Mouse (Mus musculus): ENCODE data around the gene Ccdc183. TPM values are rescaled to one million over a fixed set of nuclear protein-coding genes. Genes with fewer than 3 reads are reported as not detected.

The Ccdc183 gene
- polyA plus RNA-seq, 1 experiment from 2014 or later: 0.23 TPM

- Histone ChIP-seq H3K9me3 (ENCODE audit: control insufficient read depth, low read length) (no peaks in the 10 kb centered on the region), H3K27ac (ENCODE audit: low read depth, low read length) (no peak overlapping the region), H3K4me1 (ENCODE audit: control insufficient read depth, insufficient read depth, low read length) (no peaks in the 10 kb centered on the region), H3K4me3 (ENCODE audit: low read length) (no peak overlapping the region), H3K9ac (ENCODE audit: low read depth, low read length) (no peak overlapping the region), H3K27me3 (ENCODE audit: control insufficient read depth, insufficient read depth, low read length) (no peaks in the 10 kb centered on the region), H3K36me3 (ENCODE audit: control insufficient read depth, insufficient read depth, low read length) (peaks cover 94% of the 10 kb centered on the region), H3K4me2 (replicated peaks; ENCODE audit: low read depth, low read length) (no peak overlapping the region)
- 92% methylated on average over 5 of the region's 5 CpGs for WGBS
- no peak for ATAC-seq (ENCODE audit: low FRiP score, low TSS enrichment)
These were observed 20.5 kb downstream of the Ccdc183 start for GRCm38 (mm10) chr2:25596765-25597510.

GRCm38 (mm10) chr2:25591863-25592262 lies 25.6 kb downstream of the Ccdc183 start:
- Histone ChIP-seq H3K4me2 (replicated peaks; ENCODE audit: low read depth, low read length) (no peak overlapping the region), H3K27ac (ENCODE audit: low read depth, low read length) (no peak overlapping the region), H3K4me1 (ENCODE audit: control insufficient read depth, insufficient read depth, low read length) (no peaks in the 10 kb centered on the region), H3K27me3 (ENCODE audit: control insufficient read depth, insufficient read depth, low read length) (no peaks in the 10 kb centered on the region), H3K9ac (ENCODE audit: low read depth, low read length) (no peak overlapping the region), H3K36me3 (ENCODE audit: control insufficient read depth, insufficient read depth, low read length) (peaks cover 85% of the 10 kb centered on the region), H3K9me3 (ENCODE audit: control insufficient read depth, low read length) (no peaks in the 10 kb centered on the region), H3K4me3 (ENCODE audit: low read length) (no peak overlapping the region)
- 89% methylated on average over 2 of the region's 2 CpGs for WGBS
- ATAC-seq (ENCODE audit: low FRiP score, low TSS enrichment): no peak

GRCm38 (mm10) chr2:25588227-25588907 lies 29.1 kb downstream of the Ccdc183 start:
- no peak overlapping the region for H3K27ac ChIP-seq (ENCODE audit: low read depth, low read length)
- WGBS: 94% methylated on average over 8 of the region's 8 CpGs
- H3K9ac ChIP-seq (ENCODE audit: low read depth, low read length): no peak overlapping the region
- no peaks in the 10 kb centered on the region for H3K27me3 ChIP-seq (ENCODE audit: control insufficient read depth, insufficient read depth, low read length)
- H3K4me3 ChIP-seq (ENCODE audit: low read length): no peak overlapping the region
- H3K4me2 ChIP-seq (replicated peaks; ENCODE audit: low read depth, low read length): no peak overlapping the region
- no peaks in the 10 kb centered on the region for H3K4me1 ChIP-seq (ENCODE audit: control insufficient read depth, insufficient read depth, low read length)
- H3K36me3 ChIP-seq (ENCODE audit: control insufficient read depth, insufficient read depth, low read length): peaks cover 90% of the 10 kb centered on the region
- no peak for ATAC-seq (ENCODE audit: low FRiP score, low TSS enrichment)
- H3K9me3 ChIP-seq (ENCODE audit: control insufficient read depth, low read length): no peaks in the 10 kb centered on the region

- no peak for ATAC-seq (ENCODE audit: low FRiP score, low TSS enrichment)
- Histone ChIP-seq H3K9me3 (ENCODE audit: control insufficient read depth, low read length) (no peaks in the 10 kb centered on the region), H3K27ac (ENCODE audit: low read depth, low read length) (no peak overlapping the region), H3K4me3 (ENCODE audit: low read length) (no peak overlapping the region), H3K36me3 (ENCODE audit: control insufficient read depth, insufficient read depth, low read length) (peaks cover 84% of the 10 kb centered on the region), H3K4me1 (ENCODE audit: control insufficient read depth, insufficient read depth, low read length) (peaks cover 6% of the 10 kb centered on the region), H3K4me2 (replicated peaks; ENCODE audit: low read depth, low read length) (no peak overlapping the region), H3K9ac (ENCODE audit: low read depth, low read length) (no peak overlapping the region), H3K27me3 (ENCODE audit: control insufficient read depth, insufficient read depth, low read length) (no peaks in the 10 kb centered on the region)
- WGBS: 88% methylated on average over 8 of the region's 8 CpGs
These were observed 30.2 kb downstream of the Ccdc183 start for GRCm38 (mm10) chr2:25587290-25587689.

GRCm38 (mm10) chr2:25585601-25586000 lies 31.9 kb downstream of the Ccdc183 start:
- Histone ChIP-seq H3K9ac (ENCODE audit: low read depth, low read length) (no peak overlapping the region), H3K4me2 (replicated peaks; ENCODE audit: low read depth, low read length) (no peak overlapping the region), H3K9me3 (ENCODE audit: control insufficient read depth, low read length) (no peaks in the 10 kb centered on the region), H3K27ac (ENCODE audit: low read depth, low read length) (no peak overlapping the region), H3K36me3 (ENCODE audit: control insufficient read depth, insufficient read depth, low read length) (peaks cover 68% of the 10 kb centered on the region), H3K4me1 (ENCODE audit: control insufficient read depth, insufficient read depth, low read length) (peaks cover 13% of the 10 kb centered on the region), H3K4me3 (ENCODE audit: low read length) (no peak overlapping the region), H3K27me3 (ENCODE audit: control insufficient read depth, insufficient read depth, low read length) (peaks cover 6% of the 10 kb centered on the region)
- no peak for ATAC-seq (ENCODE audit: low FRiP score, low TSS enrichment)
- 94% methylated on average over 3 of the region's 3 CpGs for WGBS

- H3K9ac ChIP-seq (ENCODE audit: low read depth, low read length): no peak overlapping the region
- H3K27ac ChIP-seq (ENCODE audit: low read depth, low read length): no peak overlapping the region
- H3K4me2 ChIP-seq (replicated peaks; ENCODE audit: low read depth, low read length): no peak overlapping the region
- H3K27me3 ChIP-seq (ENCODE audit: control insufficient read depth, insufficient read depth, low read length): peaks cover 14% of the 10 kb centered on the region
- no peaks in the 10 kb centered on the region for H3K9me3 ChIP-seq (ENCODE audit: control insufficient read depth, low read length)
- 91% methylated on average over 4 of the region's 4 CpGs for WGBS
- no peak for ATAC-seq (ENCODE audit: low FRiP score, low TSS enrichment)
- peaks cover 64% of the 10 kb centered on the region for H3K36me3 ChIP-seq (ENCODE audit: control insufficient read depth, insufficient read depth, low read length)
- H3K4me3 ChIP-seq (ENCODE audit: low read length): no peak overlapping the region
- H3K4me1 ChIP-seq (ENCODE audit: control insufficient read depth, insufficient read depth, low read length): peaks cover 15% of the 10 kb centered on the region
These were observed 32.6 kb downstream of the Ccdc183 start for GRCm38 (mm10) chr2:25584856-25585255.

- peaks cover 21% of the 10 kb centered on the region for H3K27me3 ChIP-seq (ENCODE audit: control insufficient read depth, insufficient read depth, low read length)
- H3K36me3 ChIP-seq (ENCODE audit: control insufficient read depth, insufficient read depth, low read length): peaks cover 57% of the 10 kb centered on the region
- ATAC-seq (ENCODE audit: low FRiP score, low TSS enrichment): no peak
- no peak overlapping the region for H3K4me3 ChIP-seq (ENCODE audit: low read length)
- H3K4me2 ChIP-seq (replicated peaks; ENCODE audit: low read depth, low read length): no peak overlapping the region
- no peaks in the 10 kb centered on the region for H3K9me3 ChIP-seq (ENCODE audit: control insufficient read depth, low read length)
- WGBS: 91% methylated on average over 3 of the region's 3 CpGs
- peaks cover 22% of the 10 kb centered on the region for H3K4me1 ChIP-seq (ENCODE audit: control insufficient read depth, insufficient read depth, low read length)
- no peak overlapping the region for H3K9ac ChIP-seq (ENCODE audit: low read depth, low read length)
- no peak overlapping the region for H3K27ac ChIP-seq (ENCODE audit: low read depth, low read length)
These were observed 33.3 kb downstream of the Ccdc183 start for GRCm38 (mm10) chr2:25584152-25584551.

GRCm38 (mm10) chr2:25583571-25583970 lies 33.9 kb downstream of the Ccdc183 start:
- H3K9ac ChIP-seq (ENCODE audit: low read depth, low read length): no peak overlapping the region
- no peak overlapping the region for H3K27ac ChIP-seq (ENCODE audit: low read depth, low read length)
- peaks cover 26% of the 10 kb centered on the region for H3K27me3 ChIP-seq (ENCODE audit: control insufficient read depth, insufficient read depth, low read length)
- no peak overlapping the region for H3K4me3 ChIP-seq (ENCODE audit: low read length)
- no peak overlapping the region for H3K4me2 ChIP-seq (replicated peaks; ENCODE audit: low read depth, low read length)
- no peaks in the 10 kb centered on the region for H3K9me3 ChIP-seq (ENCODE audit: control insufficient read depth, low read length)
- H3K4me1 ChIP-seq (ENCODE audit: control insufficient read depth, insufficient read depth, low read length): peaks cover 22% of the 10 kb centered on the region
- no peak for ATAC-seq (ENCODE audit: low FRiP score, low TSS enrichment)
- peaks cover 55% of the 10 kb centered on the region for H3K36me3 ChIP-seq (ENCODE audit: control insufficient read depth, insufficient read depth, low read length)
- WGBS: 60% methylated on average over 4 of the region's 4 CpGs

- Histone ChIP-seq H3K4me2 (replicated peaks; ENCODE audit: low read depth, low read length) (no peak overlapping the region), H3K9ac (ENCODE audit: low read depth, low read length) (no peak overlapping the region), H3K4me3 (ENCODE audit: low read length) (no peak overlapping the region), H3K4me1 (ENCODE audit: control insufficient read depth, insufficient read depth, low read length) (peaks cover 26% of the 10 kb centered on the region), H3K27ac (ENCODE audit: low read depth, low read length) (no peak overlapping the region), H3K9me3 (ENCODE audit: control insufficient read depth, low read length) (no peaks in the 10 kb centered on the region), H3K36me3 (ENCODE audit: control insufficient read depth, insufficient read depth, low read length) (peaks cover 51% of the 10 kb centered on the region), H3K27me3 (ENCODE audit: control insufficient read depth, insufficient read depth, low read length) (peaks cover 31% of the 10 kb centered on the region)
- no peak for ATAC-seq (ENCODE audit: low FRiP score, low TSS enrichment)
- WGBS: 81% methylated on average over 6 of the region's 6 CpGs
These were observed 34.4 kb downstream of the Ccdc183 start for GRCm38 (mm10) chr2:25583120-25583481.
